Mouse (Mus musculus): ENCODE measurements around the gene Rnf217. TPM values are rescaled to one million over a fixed set of nuclear protein-coding genes. Genes with fewer than 3 reads are reported as not detected.

Gene Rnf217
- polyA plus RNA-seq, 1 experiment from 2014 or later: 1.7 TPM

DNA sequence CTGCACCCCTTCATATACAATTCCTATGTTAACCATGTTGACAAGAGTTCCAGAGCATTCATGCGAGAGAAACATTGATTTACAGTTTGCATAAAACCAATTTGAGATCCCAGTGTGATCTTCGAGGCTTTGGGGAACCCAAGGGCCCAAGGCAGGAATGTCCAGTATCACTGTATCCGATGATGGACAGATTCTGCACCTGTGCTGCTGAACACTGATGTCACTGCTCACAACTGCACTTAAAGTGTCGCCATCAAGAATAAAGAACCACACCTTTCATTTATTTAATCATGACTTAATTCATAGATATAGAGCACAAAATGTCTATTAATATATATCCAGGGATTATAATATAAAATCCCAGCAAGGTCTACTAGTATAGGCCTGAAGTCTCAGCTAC is 28.3 kb downstream of the Rnf217 start:
- no peak for DNase-seq (ENCODE audit: low spot score)
- no peaks in the 10 kb centered on the region for H3K4me1 ChIP-seq (ENCODE audit: control insufficient read depth, insufficient read depth, low read length)
- H3K9ac ChIP-seq (ENCODE audit: low read length): no peak overlapping the region
- no peaks in the 10 kb centered on the region for H3K36me3 ChIP-seq (ENCODE audit: control insufficient read depth, insufficient read depth, low read length)
- no peaks in the 10 kb centered on the region for H3K27me3 ChIP-seq (ENCODE audit: control insufficient read depth, insufficient read depth, low read length)
- no peaks in the 10 kb centered on the region for H3K9me3 ChIP-seq (ENCODE audit: control insufficient read depth, low read length)
- H3K4me2 ChIP-seq (ENCODE audit: low read depth, severe bottlenecking): no peak overlapping the region
- ATAC-seq (ENCODE audit: insufficient number of reproducible peaks, low FRiP score, low TSS enrichment, low read depth): no peak
- 88% methylated on average over 4 of the region's 4 CpGs for WGBS
- no peak overlapping the region for H3K27ac ChIP-seq (replicated peaks; ENCODE audit: low read depth, low read length)
- no peak overlapping the region for H3K4me3 ChIP-seq (ENCODE audit: low read depth, low read length)

DNA sequence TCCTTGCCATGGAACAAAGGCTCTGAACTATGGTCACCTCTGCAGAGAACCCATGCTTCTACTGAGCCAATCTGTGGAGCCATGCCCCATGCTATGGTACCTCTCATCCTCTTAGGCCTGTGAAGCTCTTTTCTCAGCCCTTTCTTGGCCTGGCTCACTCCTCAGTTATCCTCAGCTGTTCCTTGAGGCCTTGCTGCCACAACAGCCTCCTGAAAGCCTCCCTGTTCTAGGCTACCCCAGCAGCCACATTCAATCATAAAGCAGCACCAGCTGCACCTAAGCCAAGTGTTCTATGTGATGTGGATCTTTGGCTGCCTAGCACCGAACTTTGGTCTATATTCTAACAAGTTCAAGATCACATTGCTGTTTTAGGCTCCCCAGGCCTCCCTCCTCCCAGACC is 28.9 kb downstream of the Rnf217 start:
- H3K27me3 ChIP-seq (ENCODE audit: control insufficient read depth, insufficient read depth, low read length): no peaks in the 10 kb centered on the region
- 96% methylated on average over 1 of the region's 1 CpGs for WGBS

DNA sequence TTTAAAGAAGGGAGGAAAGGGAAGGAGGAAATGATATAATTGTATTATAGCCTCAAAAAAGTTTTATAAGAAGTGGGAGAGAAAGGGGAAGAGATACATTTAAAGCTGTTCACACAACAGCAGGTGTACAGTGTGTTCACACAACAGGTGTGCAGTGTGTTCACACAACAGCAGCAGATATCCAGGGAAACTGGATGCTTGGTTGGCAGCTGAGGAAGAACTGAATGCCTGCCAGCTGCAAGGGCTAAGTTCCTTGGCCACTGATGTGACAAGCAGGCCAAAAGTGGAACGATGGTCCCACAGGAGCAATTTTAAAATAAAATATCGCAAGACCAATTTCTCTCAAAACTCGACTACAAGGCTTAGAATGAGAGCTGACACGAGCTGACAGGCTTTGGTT is 35.7 kb downstream of the Rnf217 start:
- H3K9ac ChIP-seq (ENCODE audit: low read length): no peak overlapping the region
- no peaks in the 10 kb centered on the region for H3K9me3 ChIP-seq (ENCODE audit: control insufficient read depth, low read length)
- ATAC-seq (ENCODE audit: insufficient number of reproducible peaks, low FRiP score, low TSS enrichment, low read depth) (no peak), DNase-seq (ENCODE audit: low spot score) (no peak)
- H3K27ac ChIP-seq (replicated peaks; ENCODE audit: low read depth, low read length): no peak overlapping the region
- H3K36me3 ChIP-seq (ENCODE audit: control insufficient read depth, insufficient read depth, low read length): no peaks in the 10 kb centered on the region
- WGBS: 86% methylated on average over 4 of the region's 4 CpGs
- H3K4me3 ChIP-seq (ENCODE audit: low read depth, low read length): no peak overlapping the region
- no peaks in the 10 kb centered on the region for H3K27me3 ChIP-seq (ENCODE audit: control insufficient read depth, insufficient read depth, low read length)
- no peaks in the 10 kb centered on the region for H3K4me1 ChIP-seq (ENCODE audit: control insufficient read depth, insufficient read depth, low read length)
- H3K4me2 ChIP-seq (ENCODE audit: low read depth, severe bottlenecking): no peak overlapping the region

More for the DNA sequence above, 28.9 kb downstream of the Rnf217 start:
- no peak overlapping the region for H3K4me2 ChIP-seq (ENCODE audit: low read depth, severe bottlenecking)
- no peak overlapping the region for H3K9ac ChIP-seq (ENCODE audit: low read length)
- no peaks in the 10 kb centered on the region for H3K9me3 ChIP-seq (ENCODE audit: control insufficient read depth, low read length)
- H3K4me1 ChIP-seq (ENCODE audit: control insufficient read depth, insufficient read depth, low read length): no peaks in the 10 kb centered on the region
- ATAC-seq (ENCODE audit: insufficient number of reproducible peaks, low FRiP score, low TSS enrichment, low read depth) (no peak), DNase-seq (ENCODE audit: low spot score) (no peak)
- H3K36me3 ChIP-seq (ENCODE audit: control insufficient read depth, insufficient read depth, low read length): no peaks in the 10 kb centered on the region
- no peak overlapping the region for H3K4me3 ChIP-seq (ENCODE audit: low read depth, low read length)
- H3K27ac ChIP-seq (replicated peaks; ENCODE audit: low read depth, low read length): no peak overlapping the region

DNA sequence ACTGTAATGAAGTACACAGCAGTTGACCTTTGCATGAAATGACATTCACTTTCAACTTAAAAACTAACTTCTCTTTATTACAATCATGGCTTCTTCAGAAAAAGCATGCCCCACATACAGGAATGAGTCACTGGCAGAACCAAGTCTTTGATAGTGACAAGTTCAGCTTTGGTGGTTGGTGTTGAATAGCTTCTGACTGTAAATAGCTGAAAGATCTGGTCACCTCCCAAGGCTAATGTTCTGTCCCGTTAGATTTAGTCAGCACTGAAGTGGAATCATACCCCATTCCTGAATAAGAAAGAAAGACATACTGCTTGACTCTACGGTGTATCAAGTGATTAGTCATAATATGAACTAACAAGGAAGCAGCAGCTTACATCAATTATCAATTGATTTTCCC is 51.7 kb downstream of the Rnf217 start:
- Histone ChIP-seq H3K27ac (replicated peaks; ENCODE audit: low read depth, low read length) (no peak overlapping the region), H3K27me3 (ENCODE audit: control insufficient read depth, insufficient read depth, low read length) (no peaks in the 10 kb centered on the region), H3K9me3 (ENCODE audit: control insufficient read depth, low read length) (no peaks in the 10 kb centered on the region), H3K9ac (ENCODE audit: low read length) (no peak overlapping the region), H3K4me2 (ENCODE audit: low read depth, severe bottlenecking) (no peak overlapping the region), H3K4me1 (ENCODE audit: control insufficient read depth, insufficient read depth, low read length) (no peaks in the 10 kb centered on the region), H3K36me3 (ENCODE audit: control insufficient read depth, insufficient read depth, low read length) (no peaks in the 10 kb centered on the region), H3K4me3 (ENCODE audit: low read depth, low read length) (no peak overlapping the region)
- ATAC-seq (ENCODE audit: insufficient number of reproducible peaks, low FRiP score, low TSS enrichment, low read depth) (no peak), DNase-seq (ENCODE audit: low spot score) (no peak)
- 93% methylated on average over 2 of the region's 2 CpGs for WGBS

DNA sequence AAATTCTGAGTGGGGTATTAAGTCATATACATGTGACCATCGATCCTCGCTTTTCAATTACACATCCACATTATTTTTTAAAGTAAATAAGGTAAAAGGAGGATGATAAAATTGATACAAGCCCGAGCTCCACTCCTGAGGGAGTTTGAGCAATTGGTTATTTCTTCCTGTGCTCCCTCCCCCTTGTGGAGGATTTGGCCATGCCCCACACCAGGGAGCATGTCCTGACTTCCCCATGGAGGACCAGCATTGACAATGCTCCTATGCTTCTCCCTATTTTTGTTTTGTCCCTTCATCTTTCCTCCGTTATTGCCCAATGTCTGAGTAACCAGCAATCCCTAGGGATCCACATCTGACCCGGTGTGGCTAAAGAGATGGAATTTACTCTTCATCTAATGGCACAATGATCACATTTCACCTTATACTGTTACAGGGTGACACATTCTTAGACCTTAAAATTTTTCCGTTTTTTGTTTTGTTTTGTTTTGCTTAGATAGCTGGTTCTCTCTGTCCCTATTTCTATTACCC is 53.5 kb downstream of the Rnf217 start:
- Histone ChIP-seq H3K4me2 (ENCODE audit: low read depth, severe bottlenecking) (no peak overlapping the region), H3K4me3 (ENCODE audit: low read depth, low read length) (no peak overlapping the region), H3K36me3 (ENCODE audit: control insufficient read depth, insufficient read depth, low read length) (no peaks in the 10 kb centered on the region), H3K4me1 (ENCODE audit: control insufficient read depth, insufficient read depth, low read length) (no peaks in the 10 kb centered on the region), H3K9me3 (ENCODE audit: control insufficient read depth, low read length) (no peaks in the 10 kb centered on the region), H3K27ac (replicated peaks; ENCODE audit: low read depth, low read length) (no peak overlapping the region), H3K27me3 (ENCODE audit: control insufficient read depth, insufficient read depth, low read length) (no peaks in the 10 kb centered on the region), H3K9ac (ENCODE audit: low read length) (no peak overlapping the region)
- no peak for DNase-seq (ENCODE audit: low spot score)
- ATAC-seq (ENCODE audit: insufficient number of reproducible peaks, low FRiP score, low TSS enrichment, low read depth): no peak
- WGBS: 87% methylated on average over 6 of the region's 6 CpGs

DNA sequence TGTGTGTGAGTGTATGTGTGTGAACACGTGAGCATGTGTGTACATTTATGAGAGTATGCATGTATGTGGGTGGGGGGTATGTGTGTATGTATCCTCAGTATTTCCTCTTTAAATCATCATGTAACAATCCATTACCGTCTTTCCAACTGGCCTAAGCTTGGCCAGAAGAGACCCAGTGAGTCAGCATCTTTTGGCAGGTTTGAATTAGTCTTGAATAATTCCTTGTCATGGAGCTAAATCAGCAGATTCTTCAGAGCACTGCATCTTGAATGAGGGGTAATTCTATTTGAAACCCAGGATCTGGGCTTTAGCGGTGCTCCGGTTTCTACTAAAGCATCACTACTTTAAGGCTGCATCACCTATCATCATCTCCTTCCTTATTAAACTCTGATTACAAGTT is 55.7 kb downstream of the Rnf217 start:
- no peak overlapping the region for H3K4me2 ChIP-seq (ENCODE audit: low read depth, severe bottlenecking)
- DNase-seq (ENCODE audit: low spot score): no peak
- ATAC-seq (ENCODE audit: insufficient number of reproducible peaks, low FRiP score, low TSS enrichment, low read depth): no peak
- H3K36me3 ChIP-seq (ENCODE audit: control insufficient read depth, insufficient read depth, low read length): no peaks in the 10 kb centered on the region
- H3K4me1 ChIP-seq (ENCODE audit: control insufficient read depth, insufficient read depth, low read length): no peaks in the 10 kb centered on the region
- H3K27me3 ChIP-seq (ENCODE audit: control insufficient read depth, insufficient read depth, low read length): no peaks in the 10 kb centered on the region
- WGBS: 96% methylated on average over 4 of the region's 4 CpGs
- H3K27ac ChIP-seq (replicated peaks; ENCODE audit: low read depth, low read length): no peak overlapping the region
- H3K9ac ChIP-seq (ENCODE audit: low read length): no peak overlapping the region
- H3K4me3 ChIP-seq (ENCODE audit: low read depth, low read length): no peak overlapping the region
- no peaks in the 10 kb centered on the region for H3K9me3 ChIP-seq (ENCODE audit: control insufficient read depth, low read length)

DNA sequence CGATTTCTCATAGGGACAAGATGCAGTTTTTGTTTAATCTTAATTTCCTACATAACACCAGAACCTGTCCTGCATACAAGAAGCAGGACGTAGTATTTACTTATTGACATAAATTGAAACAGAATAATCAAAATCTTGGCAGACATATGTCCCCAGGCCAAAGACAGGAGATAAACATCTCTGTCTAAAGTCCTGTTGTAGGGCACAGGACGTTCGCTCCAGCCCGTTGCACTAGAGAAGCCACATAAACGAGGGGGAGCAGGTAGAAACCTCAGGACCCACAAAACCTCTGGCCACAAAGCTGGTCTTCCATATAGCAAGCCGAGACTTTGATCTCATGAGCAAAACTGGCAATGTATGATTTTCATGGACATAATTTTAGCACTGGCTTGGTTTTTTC is 57.1 kb downstream of the Rnf217 start:
- no peak overlapping the region for H3K9ac ChIP-seq (ENCODE audit: low read length)
- no peak overlapping the region for H3K4me2 ChIP-seq (ENCODE audit: low read depth, severe bottlenecking)
- no peaks in the 10 kb centered on the region for H3K9me3 ChIP-seq (ENCODE audit: control insufficient read depth, low read length)
- WGBS: 82% methylated on average over 7 of the region's 7 CpGs
- no peak overlapping the region for H3K27ac ChIP-seq (replicated peaks; ENCODE audit: low read depth, low read length)
- ATAC-seq (ENCODE audit: insufficient number of reproducible peaks, low FRiP score, low TSS enrichment, low read depth): no peak
- DNase-seq (ENCODE audit: low spot score): no peak
- H3K4me3 ChIP-seq (ENCODE audit: low read depth, low read length): no peak overlapping the region
- H3K36me3 ChIP-seq (ENCODE audit: control insufficient read depth, insufficient read depth, low read length): no peaks in the 10 kb centered on the region
- H3K4me1 ChIP-seq (ENCODE audit: control insufficient read depth, insufficient read depth, low read length): no peaks in the 10 kb centered on the region
- no peaks in the 10 kb centered on the region for H3K27me3 ChIP-seq (ENCODE audit: control insufficient read depth, insufficient read depth, low read length)

DNA sequence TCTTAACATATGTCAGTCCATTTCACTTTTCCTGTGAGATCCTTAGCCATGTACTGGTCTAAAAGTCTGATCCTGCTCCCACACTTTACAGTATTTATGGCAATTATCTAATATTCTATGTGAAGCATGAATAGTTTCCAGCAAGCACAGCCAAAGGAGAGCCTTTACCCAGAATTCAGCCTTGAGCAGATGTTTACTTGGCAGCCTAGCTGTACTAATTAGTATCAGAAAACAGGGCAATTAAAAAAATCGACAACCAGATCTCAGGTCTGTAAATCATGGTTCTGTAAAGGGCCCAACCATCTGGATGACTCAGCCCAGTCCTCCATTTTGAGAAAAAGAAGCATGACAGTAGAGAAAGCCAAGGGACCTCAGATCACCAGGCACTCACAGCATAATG is 57.6 kb downstream of the Rnf217 start:
- no peaks in the 10 kb centered on the region for H3K36me3 ChIP-seq (ENCODE audit: control insufficient read depth, insufficient read depth, low read length)

DNA sequence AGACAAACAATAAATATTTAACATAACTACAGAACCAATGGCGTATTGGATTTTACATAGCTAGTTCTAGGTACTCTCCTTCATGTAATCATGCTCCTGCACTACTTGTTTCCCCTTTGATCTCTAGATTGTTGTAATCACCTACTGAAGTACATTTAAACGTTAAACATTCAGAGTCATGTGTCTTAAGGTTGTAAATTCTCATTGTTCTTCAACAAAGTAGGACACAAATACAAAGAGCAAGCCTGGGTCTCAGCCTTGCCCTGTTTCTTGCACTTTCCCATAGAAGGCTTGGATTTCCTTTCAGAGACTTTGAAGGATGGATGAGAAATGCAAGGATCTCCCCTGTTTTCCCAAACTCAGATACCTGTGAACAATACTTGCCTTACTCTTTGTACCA is 61.8 kb downstream of the Rnf217 start:
- Histone ChIP-seq H3K9me3 (ENCODE audit: control insufficient read depth, low read length) (no peaks in the 10 kb centered on the region), H3K4me3 (ENCODE audit: low read depth, low read length) (no peak overlapping the region), H3K36me3 (ENCODE audit: control insufficient read depth, insufficient read depth, low read length) (no peaks in the 10 kb centered on the region), H3K27ac (replicated peaks; ENCODE audit: low read depth, low read length) (no peak overlapping the region), H3K27me3 (ENCODE audit: control insufficient read depth, insufficient read depth, low read length) (no peaks in the 10 kb centered on the region), H3K4me1 (ENCODE audit: control insufficient read depth, insufficient read depth, low read length) (no peaks in the 10 kb centered on the region), H3K9ac (ENCODE audit: low read length) (no peak overlapping the region), H3K4me2 (ENCODE audit: low read depth, severe bottlenecking) (no peak overlapping the region)
- no peak for ATAC-seq (ENCODE audit: insufficient number of reproducible peaks, low FRiP score, low TSS enrichment, low read depth)
- WGBS: 66% methylated on average over 2 of the region's 2 CpGs
- DNase-seq (ENCODE audit: low spot score): no peak

More for the DNA sequence above, 57.6 kb downstream of the Rnf217 start:
- no peaks in the 10 kb centered on the region for H3K4me1 ChIP-seq (ENCODE audit: control insufficient read depth, insufficient read depth, low read length)
- ATAC-seq (ENCODE audit: insufficient number of reproducible peaks, low FRiP score, low TSS enrichment, low read depth) (no peak), DNase-seq (ENCODE audit: low spot score) (no peak)
- 48% methylated on average over 1 of the region's 1 CpGs for WGBS
- H3K4me3 ChIP-seq (ENCODE audit: low read depth, low read length): no peak overlapping the region
- no peaks in the 10 kb centered on the region for H3K9me3 ChIP-seq (ENCODE audit: control insufficient read depth, low read length)
- no peaks in the 10 kb centered on the region for H3K27me3 ChIP-seq (ENCODE audit: control insufficient read depth, insufficient read depth, low read length)
- no peak overlapping the region for H3K4me2 ChIP-seq (ENCODE audit: low read depth, severe bottlenecking)
- no peak overlapping the region for H3K9ac ChIP-seq (ENCODE audit: low read length)
- H3K27ac ChIP-seq (replicated peaks; ENCODE audit: low read depth, low read length): no peak overlapping the region
